Mouse (Mus musculus) cortical plate, adult 2 months (tissue): ENCODE results near the gene Spink2. TPM values are rescaled to one million over a fixed set of nuclear protein-coding genes. Genes with fewer than 3 reads are reported as not detected.

Experiments
- H3K27ac ChIP-seq: fragments of 200-500 bp; 2 replicates; pipeline ENCODE4 v1.5.1; 2012; ENCODE audit warnings: low read length, control low read depth, inconsistent platforms; ENCODE audit not compliant: insufficient read depth
- H3K4me1 ChIP-seq: fragments of 200-500 bp; 2 replicates; pipeline ENCODE4 v1.6.1; 2011; ENCODE audit warnings: low read length; ENCODE audit not compliant: control insufficient read depth, insufficient read depth
- H3K4me3 ChIP-seq: fragments of 200-500 bp; 2 replicates; pipeline ENCODE4 v1.5.1; 2011; ENCODE audit warnings: mild to moderate bottlenecking, low read length, control low read depth; ENCODE audit not compliant: insufficient read depth
- CTCF ChIP-seq: fragments of 200-500 bp; IDR thresholded peaks from 2 replicates; pipeline ENCODE4 v1.5.1; 2011; ENCODE audit warnings: mild to moderate bottlenecking, control low read depth, low read length; ENCODE audit not compliant: insufficient read depth; ENCODE audit errors: extremely low read depth
- POLR2A ChIP-seq: fragments of 200-500 bp; IDR thresholded peaks from 2 replicates; pipeline ENCODE4 v1.6.1; 2011; ENCODE audit warnings: mild to moderate bottlenecking, low read length, control low read depth; ENCODE audit not compliant: insufficient read depth; ENCODE audit errors: extremely low read depth
- polyA plus RNA-seq: library from polyadenylated mRNA; depleted of rRNA; stranded (reverse); fragments of >200 nt; gene quantifications from 2 replicates; pipeline ENCODE4 v1.2.3, GENCODE M21; 2012

The Spink2 gene
- polyA plus RNA-seq, 1 experiment = not detected

- Histone ChIP-seq H3K27ac (no peak overlapping the region), H3K4me3 (no peak overlapping the region), H3K4me1 (no peaks in the 10 kb centered on the region)
- TF ChIP-seq POLR2A = no peak
- TF ChIP-seq CTCF = no peak
These were observed 29.8 kb downstream of the Spink2 start for GRCm38 (mm10) chr5:77181508-77181907.

- no peak overlapping the region for H3K27ac ChIP-seq
- no peak for TF ChIP-seq CTCF
- TF ChIP-seq POLR2A = no peak
- no peak overlapping the region for H3K4me3 ChIP-seq
- no peaks in the 10 kb centered on the region for H3K4me1 ChIP-seq
These were observed 32.3 kb downstream of the Spink2 start for GRCm38 (mm10) chr5:77178976-77179375.

DNA sequence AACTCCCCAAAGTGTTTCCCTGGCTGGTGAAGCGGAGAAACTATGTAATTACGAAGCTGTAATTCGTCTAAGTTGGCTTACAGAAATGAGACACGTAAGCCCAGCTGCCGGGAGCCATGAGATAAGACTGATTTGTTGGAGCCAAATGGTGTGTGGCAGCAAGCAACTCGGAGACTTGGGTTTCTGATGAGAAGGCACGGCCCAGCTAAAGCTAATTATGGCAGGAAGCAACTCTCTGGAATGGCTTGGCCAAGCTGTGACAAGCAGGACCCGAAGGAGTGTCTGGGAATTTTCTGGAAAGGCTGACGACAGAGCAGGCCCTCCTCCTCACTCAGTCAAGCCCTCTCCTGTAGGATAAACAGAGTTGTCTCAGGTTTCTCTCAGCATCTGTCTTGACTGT lies 33.3 kb downstream of the Spink2 start:
- no peak overlapping the region for H3K4me3 ChIP-seq
- no peaks in the 10 kb centered on the region for H3K4me1 ChIP-seq
- H3K27ac ChIP-seq = no peak overlapping the region
- TF ChIP-seq POLR2A (no peak), CTCF (no peak)

- TF ChIP-seq CTCF (no peak), POLR2A (no peak)
- Histone ChIP-seq H3K4me1 (no peaks in the 10 kb centered on the region), H3K27ac (no peak overlapping the region), H3K4me3 (no peak overlapping the region)
These were observed 36.5 kb downstream of the Spink2 start for GRCm38 (mm10) chr5:77174779-77175178.

GRCm38 (mm10) chr5:77170593-77170992 lies 40.7 kb downstream of the Spink2 start:
- Histone ChIP-seq H3K4me3 (no peak overlapping the region), H3K4me1 (no peaks in the 10 kb centered on the region)
- TF ChIP-seq CTCF = peak; percentile 51
- no peak for TF ChIP-seq POLR2A

GRCm38 (mm10) chr5:77167306-77167945 lies 43.8 kb downstream of the Spink2 start:
- TF ChIP-seq POLR2A (no peak), CTCF (no peak)
- no peak overlapping the region for H3K4me3 ChIP-seq
- H3K27ac ChIP-seq = no peak overlapping the region
- no peaks in the 10 kb centered on the region for H3K4me1 ChIP-seq

More at GRCm38 (mm10) chr5:77170593-77170992, 40.7 kb downstream of the Spink2 start:
- no peak overlapping the region for H3K27ac ChIP-seq

DNA sequence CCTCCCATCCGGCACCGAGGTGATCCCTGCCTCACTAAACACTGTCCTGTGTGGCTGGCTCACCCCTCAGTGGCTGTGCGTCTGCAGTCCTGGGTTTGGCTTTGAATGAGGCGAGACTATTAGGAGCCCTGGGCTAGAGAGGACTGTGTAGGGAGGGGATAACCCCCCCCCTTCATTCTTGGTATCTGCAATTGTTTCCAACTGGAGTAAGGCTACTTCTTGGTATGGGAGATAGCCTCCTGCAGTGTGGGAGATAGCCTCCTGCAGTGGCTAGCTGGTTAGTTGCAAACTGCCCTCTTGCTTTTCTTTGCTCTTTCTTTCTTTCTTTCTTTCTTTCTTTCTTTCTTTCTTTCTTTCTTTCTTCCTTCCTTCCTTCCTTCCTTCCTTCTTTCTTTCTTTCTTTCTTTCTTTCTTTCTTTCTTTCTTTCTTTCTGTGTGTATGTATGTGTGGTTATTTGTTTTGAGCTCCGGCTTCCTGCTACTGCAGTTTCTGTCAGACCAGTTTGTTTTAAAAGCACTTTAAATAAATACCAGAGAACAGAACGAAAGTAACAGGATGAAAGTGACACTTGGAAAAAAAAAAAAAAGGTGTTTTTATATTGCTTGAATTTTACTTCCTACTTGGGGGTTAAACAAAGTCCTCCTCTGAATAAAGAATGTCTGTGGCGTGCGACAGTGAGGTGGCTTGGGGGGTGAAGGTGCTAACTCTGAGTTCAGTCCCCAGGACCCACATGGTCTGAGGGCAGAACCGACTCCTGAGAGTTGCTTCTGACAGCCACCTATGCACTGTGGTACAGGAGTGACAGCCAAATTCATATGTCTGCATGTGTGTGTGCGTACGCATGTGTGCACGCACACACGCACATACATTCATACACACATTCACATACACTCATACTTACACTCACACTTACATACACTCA lies 45.3 kb downstream of the Spink2 start:
- Histone ChIP-seq H3K4me1 (no peaks in the 10 kb centered on the region), H3K27ac (no peak overlapping the region), H3K4me3 (no peak overlapping the region)
- TF ChIP-seq CTCF (no peak), POLR2A (no peak)

- H3K27ac ChIP-seq = no peak overlapping the region
- no peak overlapping the region for H3K4me3 ChIP-seq
- no peak for TF ChIP-seq CTCF
- no peak for TF ChIP-seq POLR2A
- no peaks in the 10 kb centered on the region for H3K4me1 ChIP-seq
These were observed 47.7 kb downstream of the Spink2 start for GRCm38 (mm10) chr5:77163597-77163996.

DNA sequence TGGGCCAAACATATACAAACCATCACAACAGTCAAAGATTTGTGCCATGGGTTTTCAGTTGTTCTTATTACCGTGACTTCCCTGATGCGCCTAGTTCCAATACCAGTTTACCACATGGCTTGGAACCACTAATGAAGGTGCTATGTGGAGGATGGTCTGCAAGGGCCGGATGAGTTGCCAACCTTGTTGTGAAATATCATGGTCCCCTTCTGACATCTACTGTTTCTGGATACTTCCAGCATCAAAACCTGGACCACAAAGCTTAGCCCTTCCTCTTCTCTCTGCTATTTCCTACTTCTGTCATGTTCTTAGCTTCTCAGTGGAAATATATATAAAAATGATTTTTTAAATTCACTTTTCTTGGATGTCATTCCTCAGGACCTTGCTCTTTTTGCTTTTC lies 48.7 kb downstream of the Spink2 start:
- Histone ChIP-seq H3K27ac (no peak overlapping the region), H3K4me1 (no peaks in the 10 kb centered on the region), H3K4me3 (no peak overlapping the region)
- TF ChIP-seq POLR2A (no peak), CTCF (no peak)
